ENCODE assay signal across 8 mouse cellular contexts in genomic region chr6:136661706-136662016, GRCm38 (mm10). TPM values are rescaled to one million over a fixed set of nuclear protein-coding genes. Genes with fewer than 3 reads are reported as not detected.
DNase-seq lines count a peak whose midpoint lies in the region; ATAC-seq lines count a peak whose summit lies in the region.

Gene Plbd1 (minus strand): TSS chr6:136661928.

- peaks cover 6% of the 10 kb centered on the region for H3K4me1 ChIP-seq in forebrain, embryonic 16.5 days (replicated peaks; ENCODE audit: control insufficient read depth, insufficient read depth, low read length)
- H3K4me1 ChIP-seq in hindbrain, embryonic 10.5 days (replicated peaks), result peaks cover 13% of the 10 kb centered on the region
- H3K4me1 ChIP-seq in limb, embryonic 13.5 days, result peaks cover 13% of the 10 kb centered on the region
- no peaks in the 10 kb centered on the region; the same call in 1 of the 2 replicates for H3K4me1 ChIP-seq in midbrain, embryonic 14.5 days (ENCODE audit: control insufficient read depth, insufficient read depth, low read length)

- WGBS in forebrain, embryonic 16.5 days, result 2% methylated on average over 19 of the region's 19 CpGs
- under 1% methylated on average over 19 of the region's 19 CpGs for WGBS in hindbrain, embryonic 10.5 days
- WGBS in limb, embryonic 13.5 days, result 1% methylated on average over 19 of the region's 19 CpGs
- 2% methylated on average over 19 of the region's 19 CpGs for WGBS in midbrain, embryonic 14.5 days

- no peak within 1 kb of the TSS for H3K27ac ChIP-seq in forebrain, embryonic 16.5 days (ENCODE audit: low read length)
- H3K27ac ChIP-seq in hindbrain, embryonic 10.5 days, result peak within 1 kb of the TSS; percentile 66; the same call in 1 of the 2 replicates
- no peak within 1 kb of the TSS for H3K27ac ChIP-seq in limb, embryonic 13.5 days
- H3K27ac ChIP-seq in midbrain, embryonic 14.5 days (replicated peaks; ENCODE audit: low read depth, low read length), result no peak within 1 kb of the TSS

- H3K27me3 ChIP-seq in forebrain, embryonic 16.5 days (replicated peaks; ENCODE audit: control insufficient read depth, insufficient read depth, low read length), result peaks cover 9% of the 10 kb centered on the region
- peaks cover 44% of the 10 kb centered on the region for H3K27me3 ChIP-seq in hindbrain, embryonic 10.5 days (ENCODE audit: insufficient read depth, poor library complexity, severe bottlenecking)
- peaks cover 43% of the 10 kb centered on the region for H3K27me3 ChIP-seq in limb, embryonic 13.5 days
- peaks cover 25% of the 10 kb centered on the region for H3K27me3 ChIP-seq in midbrain, embryonic 14.5 days (ENCODE audit: control insufficient read depth, insufficient read depth, low read length)

- DNase-seq in spleen, postnatal 4 days (ENCODE audit: low spot score in 2 of 2), result peak; percentile 25 to 73
- no peak for DNase-seq in spleen, adult 18-20 months
- peak; percentile 55 for DNase-seq in hindbrain, embryonic 10.5 days (ENCODE audit: low spot score)
- no peak for DNase-seq in midbrain, embryonic 14.5 days
- peak; percentile 19 for DNase-seq in urinary bladder, postnatal 14 days (ENCODE audit: low spot score)
- DNase-seq in right cerebral cortex, postnatal 25 days, result no peak

- no peak within 1 kb of the TSS for H3K9ac ChIP-seq in forebrain, embryonic 16.5 days (replicated peaks; ENCODE audit: low read depth, low read length)
- peak within 1 kb of the TSS; percentile 61 for H3K9ac ChIP-seq in limb, embryonic 13.5 days
- no peak within 1 kb of the TSS for H3K9ac ChIP-seq in midbrain, embryonic 14.5 days (replicated peaks; ENCODE audit: low read length)

- peak within 1 kb of the TSS; percentile 48 for H3K4me2 ChIP-seq in forebrain, embryonic 16.5 days (ENCODE audit: low read length)
- peak within 1 kb of the TSS; percentile 80 for H3K4me2 ChIP-seq in limb, embryonic 13.5 days (replicated peaks)
- peak within 1 kb of the TSS; percentile 51 for H3K4me2 ChIP-seq in midbrain, embryonic 14.5 days (ENCODE audit: low read length)

- ATAC-seq in forebrain, embryonic 16.5 days, result no peak
- ATAC-seq in limb, embryonic 13.5 days (ENCODE audit: low FRiP score, low read depth), result 0 out of 2 replicates have a peak, but pooled peaks have one; percentile 24
- no peak for ATAC-seq in midbrain, embryonic 14.5 days (ENCODE audit: low FRiP score, low TSS enrichment)

- H3K9me3 ChIP-seq in forebrain, embryonic 16.5 days (ENCODE audit: control insufficient read depth, low read length), result no peaks in the 10 kb centered on the region
- no peaks in the 10 kb centered on the region for H3K9me3 ChIP-seq in hindbrain, embryonic 10.5 days
- no peaks in the 10 kb centered on the region for H3K9me3 ChIP-seq in limb, embryonic 13.5 days
- no peaks in the 10 kb centered on the region for H3K9me3 ChIP-seq in midbrain, embryonic 14.5 days (ENCODE audit: control insufficient read depth, low read length)

- H3K4me3 ChIP-seq in forebrain, embryonic 16.5 days (replicated peaks; ENCODE audit: low read length), result peak within 1 kb of the TSS; percentile 26
- peak within 1 kb of the TSS; percentile 54 for H3K4me3 ChIP-seq in hindbrain, embryonic 10.5 days
- peak within 1 kb of the TSS; percentile 46 for H3K4me3 ChIP-seq in limb, embryonic 13.5 days
- H3K4me3 ChIP-seq in midbrain, embryonic 14.5 days (replicated peaks; ENCODE audit: low read depth, low read length), result peak within 1 kb of the TSS; percentile 19; the same call in 1 of the 2 replicates

- H3K36me3 ChIP-seq in forebrain, embryonic 16.5 days (ENCODE audit: control insufficient read depth, insufficient read depth), result no peaks in the 10 kb centered on the region
- no peaks in the 10 kb centered on the region for H3K36me3 ChIP-seq in hindbrain, embryonic 10.5 days
- H3K36me3 ChIP-seq in limb, embryonic 13.5 days, result no peaks in the 10 kb centered on the region
- no peaks in the 10 kb centered on the region for H3K36me3 ChIP-seq in midbrain, embryonic 14.5 days (ENCODE audit: control insufficient read depth, insufficient read depth, low read length)

RNA-seq across cellular contexts. Expression of gene Plbd1, which starts in this region (rescaled TPM):
- polyA plus RNA-seq in forebrain, embryonic 16.5 days (2015; fragmentation: Nextera tagmentation; extraction: Ambion mirVana), result 0.46 and 0.75 TPM in 2 replicates
- 1.8 TPM in 2 replicates for polyA plus RNA-seq in hindbrain, embryonic 10.5 days (2016; fragmentation: Nextera tagmentation; extraction: Ambion mirVana)
- 3.0 and 3.8 TPM in 2 replicates for polyA plus RNA-seq in limb, embryonic 13.5 days (2015; fragmentation: Nextera tagmentation; extraction: Ambion mirVana)
- 0.20 and 0.50 TPM in 2 replicates for polyA plus RNA-seq in midbrain, embryonic 14.5 days (2014; fragmentation: Nextera tagmentation; extraction: Ambion mirVana)

Comparison
In these comparisons a context has a peak if more than half of its experiments do, and no peak if none do; other contexts are left out.
1. DNase-seq: peak in spleen, postnatal 4 days (2 of 2), hindbrain, embryonic 10.5 days (single experiment) and urinary bladder, postnatal 14 days (single experiment); none in spleen, adult 18-20 months (0 of 2), midbrain, embryonic 14.5 days (single experiment) and right cerebral cortex, postnatal 25 days (single experiment).
2. Peak in every context shown above with its lines, with median percentiles within 50 percentile points of each other: H3K4me2 ChIP-seq and H3K4me3 ChIP-seq.